Mouse (Mus musculus): Measurements from ENCODE around the gene Krt10. TPM values are rescaled to one million over a fixed set of nuclear protein-coding genes. Genes with fewer than 3 reads are reported as not detected.

Krt10 gene
- total and polyA plus RNA-seq, 3 experiments = not detected

GRCm38 (mm10) chr11:99337866-99338265 lies 51.3 kb downstream of the Krt10 start, which contains the start of gene Krt26:
Gene Krt26 (minus strand): TSS chr11:99337966.
- H3K36me3 ChIP-seq (ENCODE audit: control insufficient read depth in 1 of 2, insufficient read depth in 2 of 2, low read length in 2 of 2) = no peaks in the 10 kb centered on the region
- no peaks in the 10 kb centered on the region for H3K79me2 ChIP-seq (ENCODE audit: control insufficient read depth, insufficient read depth, low read length, poor library complexity)
- DNase-seq (ENCODE audit: low read depth, low spot score) = no peak
- peaks cover 0 to 6% of the 10 kb centered on the region in 2 experiments; a peak in 3 of 4 replicates for H3K27me3 ChIP-seq (ENCODE audit: control insufficient read depth in 1 of 2, insufficient read depth in 2 of 2, low read length in 2 of 2)
- no peaks in the 10 kb centered on the region for H3K9me3 ChIP-seq (replicated peaks; ENCODE audit: insufficient read depth, low read length)
- no peaks in the 10 kb centered on the region for H3K4me1 ChIP-seq (ENCODE audit: control insufficient read depth in 1 of 2, insufficient read depth in 2 of 2, low read length in 2 of 2)
- no peak within 1 kb of the TSS for H3K9ac ChIP-seq (ENCODE audit: control insufficient read depth, low read depth, low read length, poor library complexity, severe bottlenecking)
- H3K4me3 ChIP-seq (ENCODE audit: control insufficient read depth in 1 of 2, insufficient read depth in 1 of 2, low read depth in 2 of 2, low read length in 2 of 2) = no peak within 1 kb of the TSS
- TF ChIP-seq CTCF (IDR thresholded peaks at IDR 0.05 in 2 of 3, conservative IDR thresholded peaks at IDR 0.05 in 1 of 3; ENCODE audit: control insufficient read depth in 1 of 3, insufficient read depth in 1 of 3, low read depth in 2 of 3, low read length in 3 of 3, poor library complexity in 1 of 3, severe bottlenecking in 1 of 3) (no peak), GABPA (IDR thresholded peaks at IDR 0.05; ENCODE audit: low read depth, low read length) (no peak), MYC (IDR thresholded peaks at IDR 0.05; ENCODE audit: low read depth, low read length) (no peak), MXI1 (IDR thresholded peaks at IDR 0.05; ENCODE audit: low read depth, low read length) (no peak), ELF1 (IDR thresholded peaks at IDR 0.05; ENCODE audit: low read depth, low read length) (no peak), JUND (IDR thresholded peaks at IDR 0.05; ENCODE audit: low read depth, low read length) (no peak), CHD1 (IDR thresholded peaks at IDR 0.05; ENCODE audit: low read depth, low read length) (no peak), MAFK (IDR thresholded peaks at IDR 0.05; ENCODE audit: borderline replicate concordance, low read depth, low read length) (no peak), POLR2AphosphoS2 (IDR thresholded peaks at IDR 0.05; ENCODE audit: low read length) (no peak), RAD21 (IDR thresholded peaks at IDR 0.05; ENCODE audit: low read depth, low read length) (no peak)
- H3K27ac ChIP-seq (ENCODE audit: control insufficient read depth, low read depth, low read length) = no peak within 1 kb of the TSS

Other genes starting within 250 kb of the Krt10 start
- gene Ccr7, start 234.3 kb downstream of the Krt10 start, total RNA-seq (2012; rRNA removed) = 0.04 TPM in 1 of 2 replicates, not detected in the other
- under 1 TPM in 1 of 2 experiments, not detected in 1; 0.06 TPM for gene Ccr7, start 234.3 kb downstream of the Krt10 start, polyA plus RNA-seq (2012; ENCODE audit: insufficient read depth in 1 of 2, insufficient read length in 2 of 2, low read depth in 1 of 2, low replicate concordance in 2 of 2, missing spikeins in 1 of 2)
- 243 and 265 TPM in 2 replicates for gene Smarce1, start 158.3 kb downstream of the Krt10 start, total RNA-seq (2012; rRNA removed)
- gene Smarce1, start 158.3 kb downstream of the Krt10 start, polyA plus RNA-seq (2012; ENCODE audit: insufficient read depth in 1 of 2, insufficient read length in 2 of 2, low read depth in 1 of 2, low replicate concordance in 2 of 2, missing spikeins in 1 of 2) = 100 to 1,000 TPM in 1 of 2 experiments, not detected in 1; 277 TPM
- gene Krt222, start 145.3 kb downstream of the Krt10 start, total RNA-seq (2012; rRNA removed) = not detected in 2 replicates
- under 1 TPM in 1 of 2 experiments, not detected in 1; 0.07 TPM for gene Krt222, start 145.3 kb downstream of the Krt10 start, polyA plus RNA-seq (2012; ENCODE audit: insufficient read depth in 1 of 2, insufficient read length in 2 of 2, low read depth in 1 of 2, low replicate concordance in 2 of 2, missing spikeins in 1 of 2)
- not detected in 2 replicates for gene Krt24, start 104.1 kb downstream of the Krt10 start, total RNA-seq (2012; rRNA removed)
- not detected for gene Krt24, start 104.1 kb downstream of the Krt10 start, polyA plus RNA-seq (2012; ENCODE audit: insufficient read depth in 1 of 2, insufficient read length in 2 of 2, low read depth in 1 of 2, low replicate concordance in 2 of 2, missing spikeins in 1 of 2)
- gene Krt25, start 66.4 kb downstream of the Krt10 start, total RNA-seq (2012; rRNA removed) = not detected in 2 replicates
- not detected for gene Krt25, start 66.4 kb downstream of the Krt10 start, polyA plus RNA-seq (2012; ENCODE audit: insufficient read depth in 1 of 2, insufficient read length in 2 of 2, low read depth in 1 of 2, low replicate concordance in 2 of 2, missing spikeins in 1 of 2)
- gene Krt26, start 51.4 kb downstream of the Krt10 start, total RNA-seq (2012; rRNA removed) = not detected in 2 replicates
- not detected for gene Krt26, start 51.4 kb downstream of the Krt10 start, polyA plus RNA-seq (2012; ENCODE audit: insufficient read depth in 1 of 2, insufficient read length in 2 of 2, low read depth in 1 of 2, low replicate concordance in 2 of 2, missing spikeins in 1 of 2)
- not detected in 2 replicates for gene Krt27, start 38.3 kb downstream of the Krt10 start, total RNA-seq (2012; rRNA removed)
- not detected for gene Krt27, start 38.3 kb downstream of the Krt10 start, polyA plus RNA-seq (2012; ENCODE audit: insufficient read depth in 1 of 2, insufficient read length in 2 of 2, low read depth in 1 of 2, low replicate concordance in 2 of 2, missing spikeins in 1 of 2)
- gene Krt28, start 14.5 kb downstream of the Krt10 start, total RNA-seq (2012; rRNA removed) = not detected in 2 replicates
- not detected for gene Krt28, start 14.5 kb downstream of the Krt10 start, polyA plus RNA-seq (2012; ENCODE audit: insufficient read depth in 1 of 2, insufficient read length in 2 of 2, low read depth in 1 of 2, low replicate concordance in 2 of 2, missing spikeins in 1 of 2)
- gene Krt12, start 32.9 kb upstream of the Krt10 start, total RNA-seq (2012; rRNA removed) = not detected in 2 replicates
- under 1 TPM in 1 of 2 experiments, not detected in 1; 0.10 TPM for gene Krt12, start 32.9 kb upstream of the Krt10 start, polyA plus RNA-seq (2012; ENCODE audit: insufficient read depth in 1 of 2, insufficient read length in 2 of 2, low read depth in 1 of 2, low replicate concordance in 2 of 2, missing spikeins in 1 of 2)
- not detected in 2 replicates for gene Krt20, start 48.8 kb upstream of the Krt10 start, total RNA-seq (2012; rRNA removed)
- gene Krt20, start 48.8 kb upstream of the Krt10 start, polyA plus RNA-seq (2012; ENCODE audit: insufficient read depth in 1 of 2, insufficient read length in 2 of 2, low read depth in 1 of 2, low replicate concordance in 2 of 2, missing spikeins in 1 of 2) = not detected
- gene Krt23, start 103.8 kb upstream of the Krt10 start, total RNA-seq (2012; rRNA removed) = not detected in 2 replicates
- not detected for gene Krt23, start 103.8 kb upstream of the Krt10 start, polyA plus RNA-seq (2012; ENCODE audit: insufficient read depth in 1 of 2, insufficient read length in 2 of 2, low read depth in 1 of 2, low replicate concordance in 2 of 2, missing spikeins in 1 of 2)
- not detected in 2 replicates for gene Krt39, start 132.0 kb upstream of the Krt10 start, total RNA-seq (2012; rRNA removed)
- gene Krt39, start 132.0 kb upstream of the Krt10 start, polyA plus RNA-seq (2012; ENCODE audit: insufficient read depth in 1 of 2, insufficient read length in 2 of 2, low read depth in 1 of 2, low replicate concordance in 2 of 2, missing spikeins in 1 of 2) = not detected
- gene Krt40, start 153.8 kb upstream of the Krt10 start, total RNA-seq (2012; rRNA removed) = not detected in 2 replicates
- gene Krt40, start 153.8 kb upstream of the Krt10 start, polyA plus RNA-seq (2012; ENCODE audit: insufficient read depth in 1 of 2, insufficient read length in 2 of 2, low read depth in 1 of 2, low replicate concordance in 2 of 2, missing spikeins in 1 of 2) = not detected
- gene Krtap3-3, start 161.5 kb upstream of the Krt10 start, total RNA-seq (2012; rRNA removed) = not detected in 2 replicates
- gene Krtap3-3, start 161.5 kb upstream of the Krt10 start, polyA plus RNA-seq (2012; ENCODE audit: insufficient read depth in 1 of 2, insufficient read length in 2 of 2, low read depth in 1 of 2, low replicate concordance in 2 of 2, missing spikeins in 1 of 2) = not detected
- gene Krtap3-2, start 167.5 kb upstream of the Krt10 start, total RNA-seq (2012; rRNA removed) = not detected in 2 replicates
- not detected for gene Krtap3-2, start 167.5 kb upstream of the Krt10 start, polyA plus RNA-seq (2012; ENCODE audit: insufficient read depth in 1 of 2, insufficient read length in 2 of 2, low read depth in 1 of 2, low replicate concordance in 2 of 2, missing spikeins in 1 of 2)
- gene Gm11939, start 170.1 kb upstream of the Krt10 start, total RNA-seq (2012; rRNA removed) = not detected in 2 replicates
- not detected for gene Gm11939, start 170.1 kb upstream of the Krt10 start, polyA plus RNA-seq (2012; ENCODE audit: insufficient read depth in 1 of 2, insufficient read length in 2 of 2, low read depth in 1 of 2, low replicate concordance in 2 of 2, missing spikeins in 1 of 2)
- not detected in 2 replicates for gene Krtap3-1, start 177.3 kb upstream of the Krt10 start, total RNA-seq (2012; rRNA removed)
- not detected for gene Krtap3-1, start 177.3 kb upstream of the Krt10 start, polyA plus RNA-seq (2012; ENCODE audit: insufficient read depth in 1 of 2, insufficient read length in 2 of 2, low read depth in 1 of 2, low replicate concordance in 2 of 2, missing spikeins in 1 of 2)
- not detected in 2 replicates for gene Krtap1-5, start 191.7 kb upstream of the Krt10 start, total RNA-seq (2012; rRNA removed)
- not detected for gene Krtap1-5, start 191.7 kb upstream of the Krt10 start, polyA plus RNA-seq (2012; ENCODE audit: insufficient read depth in 1 of 2, insufficient read length in 2 of 2, low read depth in 1 of 2, low replicate concordance in 2 of 2, missing spikeins in 1 of 2)
- gene Krtap1-4, start 194.3 kb upstream of the Krt10 start, total RNA-seq (2012; rRNA removed) = not detected in 2 replicates
- not detected for gene Krtap1-4, start 194.3 kb upstream of the Krt10 start, polyA plus RNA-seq (2012; ENCODE audit: insufficient read depth in 1 of 2, insufficient read length in 2 of 2, low read depth in 1 of 2, low replicate concordance in 2 of 2, missing spikeins in 1 of 2)
- not detected in 2 replicates for gene Krtap1-3, start 202.0 kb upstream of the Krt10 start, total RNA-seq (2012; rRNA removed)
- not detected for gene Krtap1-3, start 202.0 kb upstream of the Krt10 start, polyA plus RNA-seq (2012; ENCODE audit: insufficient read depth in 1 of 2, insufficient read length in 2 of 2, low read depth in 1 of 2, low replicate concordance in 2 of 2, missing spikeins in 1 of 2)
- not detected in 2 replicates for gene Krtap9-3, start 208.7 kb upstream of the Krt10 start, total RNA-seq (2012; rRNA removed)
- not detected for gene Krtap9-3, start 208.7 kb upstream of the Krt10 start, polyA plus RNA-seq (2012; ENCODE audit: insufficient read depth in 1 of 2, insufficient read length in 2 of 2, low read depth in 1 of 2, low replicate concordance in 2 of 2, missing spikeins in 1 of 2)
- not detected in 2 replicates for gene Gm11938, start 213.9 kb upstream of the Krt10 start, total RNA-seq (2012; rRNA removed)
- gene Gm11938, start 213.9 kb upstream of the Krt10 start, polyA plus RNA-seq (2012; ENCODE audit: insufficient read depth in 1 of 2, insufficient read length in 2 of 2, low read depth in 1 of 2, low replicate concordance in 2 of 2, missing spikeins in 1 of 2) = not detected
- gene Gm11937, start 220.8 kb upstream of the Krt10 start, total RNA-seq (2012; rRNA removed) = not detected in 2 replicates
- not detected for gene Gm11937, start 220.8 kb upstream of the Krt10 start, polyA plus RNA-seq (2012; ENCODE audit: insufficient read depth in 1 of 2, insufficient read length in 2 of 2, low read depth in 1 of 2, low replicate concordance in 2 of 2, missing spikeins in 1 of 2)
- gene Krtap2-4, start 225.5 kb upstream of the Krt10 start, total RNA-seq (2012; rRNA removed) = not detected in 2 replicates
- not detected for gene Krtap2-4, start 225.5 kb upstream of the Krt10 start, polyA plus RNA-seq (2012; ENCODE audit: insufficient read depth in 1 of 2, insufficient read length in 2 of 2, low read depth in 1 of 2, low replicate concordance in 2 of 2, missing spikeins in 1 of 2)
- gene Gm11562, start 231.1 kb upstream of the Krt10 start, total RNA-seq (2012; rRNA removed) = not detected in 2 replicates
- gene Gm11562, start 231.1 kb upstream of the Krt10 start, polyA plus RNA-seq (2012; ENCODE audit: insufficient read depth in 1 of 2, insufficient read length in 2 of 2, low read depth in 1 of 2, low replicate concordance in 2 of 2, missing spikeins in 1 of 2) = not detected
- not detected in 2 replicates for gene Krtap4-1, start 238.9 kb upstream of the Krt10 start, total RNA-seq (2012; rRNA removed)
- gene Krtap4-1, start 238.9 kb upstream of the Krt10 start, polyA plus RNA-seq (2012; ENCODE audit: insufficient read depth in 1 of 2, insufficient read length in 2 of 2, low read depth in 1 of 2, low replicate concordance in 2 of 2, missing spikeins in 1 of 2) = not detected
- gene Krtap4-2, start 245.7 kb upstream of the Krt10 start, total RNA-seq (2012; rRNA removed) = not detected in 2 replicates
- not detected for gene Krtap4-2, start 245.7 kb upstream of the Krt10 start, polyA plus RNA-seq (2012; ENCODE audit: insufficient read depth in 1 of 2, insufficient read length in 2 of 2, low read depth in 1 of 2, low replicate concordance in 2 of 2, missing spikeins in 1 of 2)

Data from MEL (cell line).